Mouse (Mus musculus) gastrocnemius, adult 8-10 months (tissue): Measurements from ENCODE around the gene Zfp60. TPM values are rescaled to one million over a fixed set of nuclear protein-coding genes. Genes with fewer than 3 reads are reported as not detected.
"Not testable (repeated sequence)": the region's sequence is repeated elsewhere in the genome, so short reads cannot be mapped to it uniquely, and the experiment has no call there.

ENCODE experiments used
- DNase-seq, 2 experiments: peaks; one replicate each; pipeline ENCODE4 v3.0.0; 2022; ENCODE audit warnings: low spot score in 2 of 2
- total RNA-seq, 4 experiments: library from RNA; stranded (reverse); gene quantifications; 2 replicates each; pipeline ENCODE4 v1.2.4; 2022

Zfp60 gene
- total RNA-seq, 4 experiments from 2014 or later = 5.8 to 9.5 (median 6.8) TPM

GRCm38 (mm10) chr7:27789306-27789705 lies 58.1 kb downstream of the Zfp60 start:
- DNase-seq = no peak

DNA sequence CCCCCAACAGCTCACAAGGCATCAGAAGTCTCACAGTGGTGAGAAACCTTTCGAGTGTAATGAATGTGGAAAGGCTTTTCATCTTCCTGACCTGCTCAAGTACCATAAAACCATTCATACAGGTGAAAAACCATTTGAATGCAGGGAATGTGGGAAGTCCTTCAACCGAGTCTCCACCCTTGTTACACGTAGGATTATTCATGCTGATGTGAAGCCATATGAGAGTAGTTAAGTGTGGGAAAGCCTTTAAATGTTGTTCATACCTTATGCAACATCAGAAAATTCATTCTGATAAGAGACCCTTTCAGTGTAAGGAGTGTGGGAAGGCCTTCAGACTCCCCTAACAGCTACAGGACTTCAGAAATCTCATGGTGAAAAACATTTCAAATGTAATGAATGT lies 62.7 kb downstream of the Zfp60 start:
- not testable (repeated sequence) for DNase-seq

GRCm38 (mm10) chr7:27794566-27794965 lies 63.4 kb downstream of the Zfp60 start:
- no peak for DNase-seq

GRCm38 (mm10) chr7:27797906-27798811 lies 67.0 kb downstream of the Zfp60 start:
- DNase-seq = no peak

GRCm38 (mm10) chr7:27801137-27801536 lies 69.9 kb downstream of the Zfp60 start:
- DNase-seq = no peak

DNA sequence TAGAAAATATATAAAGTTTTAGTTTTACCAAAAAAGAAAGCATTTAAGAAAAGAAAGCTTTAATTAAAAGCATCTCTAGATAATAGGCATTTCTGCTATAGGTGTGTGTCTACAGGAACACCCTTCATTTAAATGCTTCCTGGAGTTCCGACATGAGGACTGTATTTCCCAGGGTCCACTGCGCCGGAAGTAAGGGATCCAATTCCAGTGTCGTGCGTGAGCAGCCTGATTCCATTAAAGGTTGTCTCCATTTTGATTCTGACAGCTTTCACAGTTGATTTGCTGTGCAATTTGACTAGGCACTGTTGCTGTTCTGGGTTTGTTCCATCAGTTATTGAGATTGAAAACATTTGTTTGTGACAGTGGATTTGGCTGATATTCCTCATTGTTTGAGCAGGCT lies 71.8 kb downstream of the Zfp60 start:
- DNase-seq = no peak

Other genes starting within 250 kb of the Zfp60 start
- 1 to 10 TPM; 6.5 to 9.8 (median 8.8) TPM for gene Sertad1, start 244.5 kb upstream of the Zfp60 start, total RNA-seq
- gene Prx, start 232.1 kb upstream of the Zfp60 start, total RNA-seq = 1 to 10 TPM; 2.3 to 7.7 (median 5.7) TPM
- under 1 TPM in 1 of 4 experiments, not detected in 3; 0.11 TPM for gene Hipk4, start 208.1 kb upstream of the Zfp60 start, total RNA-seq
- 10 to 100 TPM; 14.0 to 15.3 (median 14.9) TPM for gene Pld3, start 178.2 kb upstream of the Zfp60 start, total RNA-seq
- gene 2310022A10Rik, start 178.2 kb upstream of the Zfp60 start, total RNA-seq = 100 to 1,000 TPM; 118 to 123 (median 121) TPM
- 100 to 1,000 TPM; 178 to 228 (median 207) TPM for gene Akt2, start 139.8 kb upstream of the Zfp60 start, total RNA-seq
- not detected for gene Ttc9b, start 77.5 kb upstream of the Zfp60 start, total RNA-seq
- gene Map3k10, start 56.8 kb upstream of the Zfp60 start, total RNA-seq = 10 to 100 TPM; 40.0 to 47.7 (median 42.4) TPM
- gene Zfp607b, start 42.0 kb upstream of the Zfp60 start, total RNA-seq = under 1 TPM; 0.11 to 0.70 (median 0.33) TPM
- gene Zfp626, start 75.8 kb downstream of the Zfp60 start, total RNA-seq = 1 to 10 TPM; 4.0 to 5.3 (median 4.4) TPM
- 1 to 10 TPM; 2.3 to 2.7 (median 2.6) TPM for gene Zfp59, start 107.2 kb downstream of the Zfp60 start, total RNA-seq
- 1 to 10 TPM; 1.7 to 2.9 (median 1.9) TPM for gene Zfp607a, start 126.1 kb downstream of the Zfp60 start, total RNA-seq
- 1 to 10 TPM; 2.3 to 5.6 (median 3.8) TPM for gene Zfp974, start 198.1 kb downstream of the Zfp60 start, total RNA-seq
- gene Zfp780b, start 247.8 kb downstream of the Zfp60 start, total RNA-seq = 10 to 100 TPM in 1 of 4 experiments, 1 to 10 TPM in 3; 7.0 to 10.9 (median 8.2) TPM